Mouse (Mus musculus) thymus, adult 2 months (tissue): ENCODE data around the gene Bcas3. TPM values are rescaled to one million over a fixed set of nuclear protein-coding genes. Genes with fewer than 3 reads are reported as not detected.

Source experiments
- DNase-seq: peaks from one replicate; pipeline ENCODE4 v3.0.0; 2021
- H3K27ac ChIP-seq: fragments of 200-500 bp; 2 replicates; pipeline ENCODE4 v1.5.1; 2012; ENCODE audit warnings: low read length, control low read depth; ENCODE audit not compliant: control insufficient read depth, insufficient read depth
- H3K27me3 ChIP-seq: fragments of 200-500 bp; 2 replicates; pipeline ENCODE4 v1.6.1; 2012; ENCODE audit warnings: mild to moderate bottlenecking, low read length, moderate library complexity, mixed read lengths; ENCODE audit not compliant: control insufficient read depth, insufficient read depth
- H3K36me3 ChIP-seq: fragments of 200-500 bp; 2 replicates; pipeline ENCODE4 v1.6.1; 2012; ENCODE audit warnings: mild to moderate bottlenecking, low read length, moderate library complexity; ENCODE audit not compliant: control insufficient read depth, insufficient read depth
- H3K4me1 ChIP-seq: fragments of 200-500 bp; replicated peaks from 2 replicates; pipeline ENCODE4 v1.6.1; 2012; ENCODE audit warnings: low read length; ENCODE audit not compliant: control insufficient read depth, insufficient read depth
- H3K4me3 ChIP-seq: fragments of 200-500 bp; 2 replicates; pipeline ENCODE4 v1.5.1; 2012; ENCODE audit warnings: mild to moderate bottlenecking, low read length, control low read depth, moderate library complexity; ENCODE audit not compliant: control insufficient read depth, insufficient read depth
- CTCF ChIP-seq: fragments of 200-500 bp; IDR thresholded peaks from 2 replicates; pipeline ENCODE4 v1.5.1; 2012; ENCODE audit warnings: mild to moderate bottlenecking, control low read depth, low read length, moderate library complexity, borderline replicate concordance; ENCODE audit not compliant: control insufficient read depth, poor library complexity, insufficient read depth; ENCODE audit errors: extremely low read depth
- POLR2A ChIP-seq: fragments of 200-500 bp; IDR thresholded peaks from 2 replicates; pipeline ENCODE4 v1.6.1; 2012; ENCODE audit warnings: mild to moderate bottlenecking, low read length, control low read depth, moderate library complexity; ENCODE audit not compliant: control insufficient read depth, poor library complexity, insufficient read depth; ENCODE audit errors: extremely low read depth
- WGBS: fragments of 180-500 bp; shearing (Covaris S2); methylation state at CpG from one replicate; pipeline ENCODE4 v1.1.7; 2018; 5-methylcytosine and 5-hydroxymethylcytosine counted together
- polyA plus RNA-seq: library from polyadenylated mRNA; depleted of rRNA; stranded (reverse); fragments of >200 nt; gene quantifications from 2 replicates; pipeline ENCODE4 v1.2.3, GENCODE M21; 2012

Gene Bcas3
- polyA plus RNA-seq, 1 experiment, result 42.5 TPM

GRCm38 (mm10) chr11:85641486-85641885 is 288.5 kb downstream of the Bcas3 start:
- Histone ChIP-seq H3K27ac (no peak overlapping the region), H3K4me3 (no peak overlapping the region), H3K4me1 (no peaks in the 10 kb centered on the region), H3K27me3 (no peaks in the 10 kb centered on the region), H3K36me3 (no peaks in the 10 kb centered on the region)
- DNase-seq, result no peak
- 96% methylated on average over 4 of the region's 4 CpGs for WGBS
- TF ChIP-seq POLR2A (no peak), CTCF (no peak)

- Histone ChIP-seq H3K27ac (no peak overlapping the region), H3K36me3 (no peaks in the 10 kb centered on the region), H3K4me1 (no peaks in the 10 kb centered on the region), H3K4me3 (no peak overlapping the region), H3K27me3 (no peaks in the 10 kb centered on the region)
- DNase-seq, result no peak
- WGBS, result 92% methylated on average over 6 of the region's 6 CpGs
- no peak for TF ChIP-seq CTCF
- TF ChIP-seq POLR2A, result no peak
Measured at GRCm38 (mm10) chr11:85642591-85642990, 289.6 kb downstream of the Bcas3 start.

GRCm38 (mm10) chr11:85643025-85643424 is 290.1 kb downstream of the Bcas3 start:
- TF ChIP-seq POLR2A (no peak), CTCF (no peak)
- Histone ChIP-seq H3K4me3 (no peak overlapping the region), H3K27ac (no peak overlapping the region), H3K36me3 (no peaks in the 10 kb centered on the region), H3K27me3 (no peaks in the 10 kb centered on the region), H3K4me1 (no peaks in the 10 kb centered on the region)
- 84% methylated on average over 4 of the region's 4 CpGs for WGBS
- DNase-seq, result no peak

GRCm38 (mm10) chr11:85643479-85644000 is 290.6 kb downstream of the Bcas3 start:
- Histone ChIP-seq H3K4me1 (no peaks in the 10 kb centered on the region), H3K4me3 (no peak overlapping the region), H3K27ac (no peak overlapping the region), H3K27me3 (no peaks in the 10 kb centered on the region), H3K36me3 (no peaks in the 10 kb centered on the region)
- no peak for DNase-seq
- TF ChIP-seq POLR2A (no peak), CTCF (no peak)
- 90% methylated on average over 10 of the region's 10 CpGs for WGBS

GRCm38 (mm10) chr11:85644027-85644747 is 291.2 kb downstream of the Bcas3 start:
- no peaks in the 10 kb centered on the region for H3K27me3 ChIP-seq
- 87% methylated on average over 12 of the region's 12 CpGs for WGBS
- no peak for DNase-seq
- no peak overlapping the region for H3K4me3 ChIP-seq
- H3K36me3 ChIP-seq, result no peaks in the 10 kb centered on the region
- H3K4me1 ChIP-seq, result no peaks in the 10 kb centered on the region
- TF ChIP-seq POLR2A (no peak), CTCF (no peak)
- no peak overlapping the region for H3K27ac ChIP-seq

GRCm38 (mm10) chr11:85644748-85645060 is 291.7 kb downstream of the Bcas3 start:
- Histone ChIP-seq H3K27me3 (no peaks in the 10 kb centered on the region), H3K4me3 (no peak overlapping the region), H3K36me3 (no peaks in the 10 kb centered on the region), H3K27ac (no peak overlapping the region), H3K4me1 (no peaks in the 10 kb centered on the region)
- DNase-seq, result no peak
- 94% methylated on average over 6 of the region's 6 CpGs for WGBS
- TF ChIP-seq POLR2A (no peak), CTCF (no peak)

GRCm38 (mm10) chr11:85645152-85645835 is 292.3 kb downstream of the Bcas3 start:
- Histone ChIP-seq H3K27me3 (no peaks in the 10 kb centered on the region), H3K36me3 (no peaks in the 10 kb centered on the region), H3K27ac (no peak overlapping the region), H3K4me3 (no peak overlapping the region), H3K4me1 (no peaks in the 10 kb centered on the region)
- TF ChIP-seq CTCF (no peak), POLR2A (no peak)
- WGBS, result 95% methylated on average over 7 of the region's 7 CpGs
- no peak for DNase-seq
